Mouse (Mus musculus): ENCODE measurements around the gene E030025P04Rik. TPM values are rescaled to one million over a fixed set of nuclear protein-coding genes. Genes with fewer than 3 reads are reported as not detected.

Gene E030025P04Rik
- polyA plus RNA-seq (2012): not detected in 2 replicates

DNA sequence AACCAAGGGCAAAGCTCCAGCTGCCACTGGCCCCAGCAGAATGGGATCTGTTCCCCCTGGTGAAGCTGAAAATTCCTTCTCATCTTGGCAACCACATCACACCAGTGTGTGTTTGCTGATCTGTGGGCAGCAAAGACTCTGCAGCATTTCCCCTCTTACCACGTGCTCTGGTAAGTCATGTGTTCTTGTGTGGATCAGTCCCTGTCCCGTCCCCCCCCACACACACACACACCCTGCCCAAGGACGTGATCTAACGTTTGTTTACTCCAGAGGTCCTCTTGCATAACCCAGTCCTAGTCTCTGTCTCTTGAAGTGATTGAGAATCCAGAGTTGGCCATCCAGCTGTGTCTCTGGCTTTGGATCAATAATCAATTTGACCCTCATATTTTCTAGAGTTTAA lies at the start of gene E030025P04Rik:
Gene E030025P04Rik (minus strand): TSS at position 134 of the 400 bp plus-strand sequence.

Other genes starting within 250 kb of the E030025P04Rik start
- 5.1 and 6.1 TPM in 2 replicates for gene Axin2, start 224.0 kb downstream of the E030025P04Rik start, polyA plus RNA-seq (2012)
- gene Rgs9, start 153.8 kb upstream of the E030025P04Rik start, polyA plus RNA-seq (2012): 0.03 TPM in 1 of 2 replicates, not detected in the other
- gene Gna13, start 218.5 kb upstream of the E030025P04Rik start, polyA plus RNA-seq (2012): 77.9 and 99.5 TPM in 2 replicates